Mouse (Mus musculus): ENCODE results near the gene Trim80.

GRCm38 (mm10) chr11:115439326-115439725 is 1.0 kb upstream of the Trim80 start:
- TF ChIP-seq CTCF (IDR thresholded peaks at IDR 0.05; ENCODE audit: extremely low read depth, insufficient read length, insufficient replicate concordance, low read depth, low read length) = no peak
- no peak for TF ChIP-seq POLR2A (IDR thresholded peaks at IDR 0.05; ENCODE audit: low read depth, low read length)

All from small intestine, adult 2 months (tissue).